Mouse (Mus musculus) midbrain, postnatal 0 days (tissue): ENCODE measurements around the gene Atl3. TPM values are rescaled to one million over a fixed set of nuclear protein-coding genes. Genes with fewer than 3 reads are reported as not detected.

Experiments used
- ATAC-seq: fragments of 200-750 bp; cut with Nextera tagmentation; 2 replicates; pipeline ENCODE4 v1.8.0; 2017; ENCODE audit warnings: moderate number of reproducible peaks, mild to moderate bottlenecking, moderate TSS enrichment, moderate library complexity; ENCODE audit not compliant: low FRiP score
- DNase-seq: peaks from one replicate; pipeline ENCODE4 v3.0.0-alpha.2; 2015; ENCODE audit warnings: low spot score
- H3K27ac ChIP-seq: fragments of 300-500 bp; sonication (generic); 2 replicates; pipeline ENCODE4 v1.5.1; 2014; ENCODE audit warnings: low read depth, mild to moderate bottlenecking, low read length, mixed read lengths
- H3K27me3 ChIP-seq: fragments of 300-500 bp; sonication (generic); 2 replicates; pipeline ENCODE4 v1.6.1; 2014; ENCODE audit warnings: low read length, control low read depth, mixed read lengths; ENCODE audit not compliant: insufficient read depth
- H3K36me3 ChIP-seq: fragments of 300-500 bp; sonication (generic); 2 replicates; pipeline ENCODE4 v1.6.1; 2014; ENCODE audit warnings: low read length, control low read depth, mixed read lengths; ENCODE audit not compliant: insufficient read depth
- H3K4me1 ChIP-seq: fragments of 300-500 bp; sonication (generic); 2 replicates; pipeline ENCODE4 v1.6.1; 2014; ENCODE audit warnings: mild to moderate bottlenecking, control low read depth, antibody characterized with exemption, low read length, mixed read lengths; ENCODE audit not compliant: insufficient read depth
- H3K4me2 ChIP-seq: fragments of 300-500 bp; sonication (generic); 2 replicates; pipeline ENCODE4 v1.6.1; 2014; ENCODE audit warnings: low read depth, mild to moderate bottlenecking, low read length, mixed read lengths; ENCODE audit not compliant: poor library complexity, severe bottlenecking
- H3K4me3 ChIP-seq: fragments of 300-500 bp; sonication (generic); 2 replicates; pipeline ENCODE4 v1.5.1; 2014; ENCODE audit warnings: low read depth, mild to moderate bottlenecking, low read length, moderate library complexity
- H3K9ac ChIP-seq: fragments of 300-500 bp; sonication (generic); replicated peaks from 2 replicates; pipeline ENCODE4 v1.6.1; 2014; ENCODE audit warnings: mild to moderate bottlenecking, low read length, moderate library complexity, mixed read lengths; ENCODE audit not compliant: poor library complexity, severe bottlenecking
- H3K9me3 ChIP-seq: fragments of 300-500 bp; sonication (generic); 2 replicates; pipeline ENCODE4 v1.6.1; 2016; ENCODE audit warnings: low read length, control low read depth
- CTCF ChIP-seq: IDR thresholded peaks from 2 replicates; pipeline ENCODE4 v1.5.1; 2016; ENCODE audit warnings: antibody characterized with exemption, mild to moderate bottlenecking
- WGBS: fragments of 180-500 bp; shearing (Covaris S2); extraction: QIAGEN DNeasy Blood & Tissue Kit; methylation state at CpG from one replicate; pipeline ENCODE4 v1.1.7; 2014; 5-methylcytosine and 5-hydroxymethylcytosine counted together
- polyA plus RNA-seq: library from polyadenylated mRNA; unstranded; fragments of >200 nt; fragmentation: Nextera tagmentation; extraction: Ambion mirVana; gene quantifications from 2 replicates; pipeline ENCODE4 v1.2.1, GENCODE M21; 2015
- total RNA-seq: library from RNA; depleted of rRNA; stranded (reverse); fragments of >200 nt; gene quantifications from 2 replicates; pipeline ENCODE4 v1.2.3, GENCODE M21; 2014

Atl3 gene
- total and polyA plus RNA-seq, 2 experiments from 2014 or later = 5.3 to 10.2 TPM

DNA sequence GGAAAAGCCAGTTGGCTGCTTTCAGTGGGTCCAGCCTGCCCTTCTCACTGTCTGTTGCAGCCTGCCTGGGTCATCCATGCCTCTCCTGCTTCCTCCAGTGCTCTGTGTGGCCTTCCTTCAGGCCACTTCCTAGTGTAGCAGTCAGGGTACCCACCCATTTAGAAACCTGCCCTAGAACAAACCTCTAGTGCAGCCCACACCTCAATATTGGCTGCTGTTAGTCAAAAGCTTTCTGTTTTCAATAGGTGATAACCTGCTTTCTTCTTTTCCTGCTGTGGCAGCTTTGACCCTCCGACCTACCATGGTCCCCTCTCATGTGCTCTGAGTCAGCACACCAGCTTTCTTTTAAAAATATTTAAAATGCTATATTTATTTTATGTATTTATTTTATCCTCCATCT lies 70.6 kb downstream of the Atl3 start:
- DNase-seq (no peak), ATAC-seq (no peak)
- no peaks in the 10 kb centered on the region for H3K9me3 ChIP-seq
- H3K27me3 ChIP-seq = no peaks in the 10 kb centered on the region
- H3K9ac ChIP-seq = no peak overlapping the region
- H3K4me1 ChIP-seq = no peaks in the 10 kb centered on the region
- 86% methylated on average over 1 of the region's 1 CpGs for WGBS
- no peak overlapping the region for H3K4me3 ChIP-seq
- no peak for TF ChIP-seq CTCF
- H3K4me2 ChIP-seq = no peak overlapping the region
- no peak overlapping the region for H3K27ac ChIP-seq
- no peaks in the 10 kb centered on the region for H3K36me3 ChIP-seq

- Histone ChIP-seq H3K4me3 (no peak overlapping the region), H3K9ac (no peak overlapping the region), H3K9me3 (no peaks in the 10 kb centered on the region), H3K36me3 (no peaks in the 10 kb centered on the region), H3K4me2 (no peak overlapping the region), H3K27ac (no peak overlapping the region), H3K4me1 (no peaks in the 10 kb centered on the region), H3K27me3 (no peaks in the 10 kb centered on the region)
- TF ChIP-seq CTCF = no peak
- no peak for DNase-seq
- WGBS = 60% methylated on average over 3 of the region's 3 CpGs
- ATAC-seq = no peak
Measured at GRCm38 (mm10) chr19:7566826-7567225, 73.0 kb downstream of the Atl3 start.

- H3K4me1 ChIP-seq = no peaks in the 10 kb centered on the region
- no peak overlapping the region for H3K27ac ChIP-seq
- no peaks in the 10 kb centered on the region for H3K27me3 ChIP-seq
- no peak for TF ChIP-seq CTCF
- ATAC-seq (no peak), DNase-seq (no peak)
- 61% methylated on average over 3 of the region's 3 CpGs for WGBS
- H3K4me3 ChIP-seq = no peak overlapping the region
- no peak overlapping the region for H3K9ac ChIP-seq
- no peak overlapping the region for H3K4me2 ChIP-seq
- no peaks in the 10 kb centered on the region for H3K9me3 ChIP-seq
- H3K36me3 ChIP-seq = no peaks in the 10 kb centered on the region
Measured at GRCm38 (mm10) chr19:7568364-7568763, 74.5 kb downstream of the Atl3 start.

GRCm38 (mm10) chr19:7569650-7570049 lies 75.8 kb downstream of the Atl3 start:
- no peak overlapping the region for H3K4me3 ChIP-seq
- WGBS = 79% methylated on average over 5 of the region's 5 CpGs

GRCm38 (mm10) chr19:7576180-7576579 lies 82.3 kb downstream of the Atl3 start:
- DNase-seq = no peak
- H3K27ac ChIP-seq = no peak overlapping the region

More at GRCm38 (mm10) chr19:7569650-7570049, 75.8 kb downstream of the Atl3 start:
- no peak for DNase-seq
- Histone ChIP-seq H3K9ac (no peak overlapping the region), H3K4me2 (no peak overlapping the region), H3K36me3 (no peaks in the 10 kb centered on the region), H3K9me3 (no peaks in the 10 kb centered on the region), H3K27ac (no peak overlapping the region), H3K4me1 (no peaks in the 10 kb centered on the region), H3K27me3 (no peaks in the 10 kb centered on the region)
- no peak for TF ChIP-seq CTCF
- ATAC-seq = no peak

GRCm38 (mm10) chr19:7577710-7578109 lies 83.9 kb downstream of the Atl3 start:
- no peak overlapping the region for H3K4me2 ChIP-seq
- no peak for TF ChIP-seq CTCF
- ATAC-seq (no peak), DNase-seq (no peak)
- no peak overlapping the region for H3K4me3 ChIP-seq
- H3K27ac ChIP-seq = no peak overlapping the region
- 82% methylated on average over 3 of the region's 3 CpGs for WGBS
- no peak overlapping the region for H3K9ac ChIP-seq
- H3K36me3 ChIP-seq = no peaks in the 10 kb centered on the region
- no peaks in the 10 kb centered on the region for H3K27me3 ChIP-seq
- H3K4me1 ChIP-seq = no peaks in the 10 kb centered on the region
- no peaks in the 10 kb centered on the region for H3K9me3 ChIP-seq

More at GRCm38 (mm10) chr19:7576180-7576579, 82.3 kb downstream of the Atl3 start:
- Histone ChIP-seq H3K4me3 (no peak overlapping the region), H3K27me3 (no peaks in the 10 kb centered on the region), H3K9ac (no peak overlapping the region), H3K4me2 (no peak overlapping the region), H3K9me3 (no peaks in the 10 kb centered on the region), H3K36me3 (no peaks in the 10 kb centered on the region), H3K4me1 (no peaks in the 10 kb centered on the region)
- no peak for TF ChIP-seq CTCF
- 90% methylated on average over 1 of the region's 1 CpGs for WGBS
- no peak for ATAC-seq
